Mouse (Mus musculus) gonadal fat pad, adult 2 months (tissue): ENCODE data around the gene Wnk4. TPM values are rescaled to one million over a fixed set of nuclear protein-coding genes. Genes with fewer than 3 reads are reported as not detected.

ENCODE experiments used
- DNase-seq: peaks from one replicate; pipeline ENCODE4 v3.0.0-alpha.2; 2012; ENCODE audit warnings: low read depth
- polyA plus RNA-seq: library from polyadenylated mRNA; depleted of rRNA; stranded (reverse); fragments of >200 nt; gene quantifications from 2 replicates; pipeline ENCODE4 v1.2.3, GENCODE M21; 2012; rRNA removed

The Wnk4 gene
- polyA plus RNA-seq: 9.5 and 14.6 TPM in 2 replicates

- no peak for DNase-seq
These were observed at the start of gene Wnk4 for GRCm38 (mm10) chr11:101259948-101260825. Gene Wnk4, plus strand, starts transcription at chr11:101260567.

- no peak for DNase-seq
These were observed 48.4 kb upstream of the Wnk4 start for GRCm38 (mm10) chr11:101211970-101212369.

- no peak for DNase-seq
These were observed 43.4 kb upstream of the Wnk4 start for GRCm38 (mm10) chr11:101216936-101217335.

DNA sequence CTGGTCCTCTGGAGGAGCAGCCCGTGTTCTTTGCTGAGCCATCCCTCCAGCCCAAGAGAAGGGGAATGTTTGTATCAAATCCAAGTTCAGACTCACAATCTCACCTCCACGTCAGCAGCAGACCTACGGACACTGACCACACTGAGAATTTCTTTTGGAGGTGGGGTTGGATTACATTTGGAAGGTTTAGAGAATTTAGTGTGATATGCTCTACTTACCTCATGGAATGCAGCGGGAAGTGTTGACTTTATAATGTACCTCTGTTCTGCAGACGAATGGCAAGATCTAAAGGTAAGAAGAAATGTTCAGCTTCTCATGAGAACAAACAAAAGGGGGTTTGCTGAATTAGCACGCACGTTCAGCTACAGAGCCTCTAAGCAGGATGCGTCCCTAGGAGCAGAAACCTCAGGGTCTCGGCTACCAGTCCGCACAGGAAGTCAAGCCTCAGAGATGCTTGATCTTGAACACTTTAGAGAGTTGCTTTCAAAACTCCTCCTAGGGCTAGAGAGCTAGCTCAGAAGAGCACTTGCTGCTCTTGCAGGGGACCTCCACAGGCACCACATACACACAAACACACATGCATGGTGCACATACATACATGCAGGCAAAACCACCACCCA is 41.8 kb upstream of the Wnk4 start:
- DNase-seq: no peak

GRCm38 (mm10) chr11:101220853-101221252 is 39.5 kb upstream of the Wnk4 start:
- no peak for DNase-seq

DNA sequence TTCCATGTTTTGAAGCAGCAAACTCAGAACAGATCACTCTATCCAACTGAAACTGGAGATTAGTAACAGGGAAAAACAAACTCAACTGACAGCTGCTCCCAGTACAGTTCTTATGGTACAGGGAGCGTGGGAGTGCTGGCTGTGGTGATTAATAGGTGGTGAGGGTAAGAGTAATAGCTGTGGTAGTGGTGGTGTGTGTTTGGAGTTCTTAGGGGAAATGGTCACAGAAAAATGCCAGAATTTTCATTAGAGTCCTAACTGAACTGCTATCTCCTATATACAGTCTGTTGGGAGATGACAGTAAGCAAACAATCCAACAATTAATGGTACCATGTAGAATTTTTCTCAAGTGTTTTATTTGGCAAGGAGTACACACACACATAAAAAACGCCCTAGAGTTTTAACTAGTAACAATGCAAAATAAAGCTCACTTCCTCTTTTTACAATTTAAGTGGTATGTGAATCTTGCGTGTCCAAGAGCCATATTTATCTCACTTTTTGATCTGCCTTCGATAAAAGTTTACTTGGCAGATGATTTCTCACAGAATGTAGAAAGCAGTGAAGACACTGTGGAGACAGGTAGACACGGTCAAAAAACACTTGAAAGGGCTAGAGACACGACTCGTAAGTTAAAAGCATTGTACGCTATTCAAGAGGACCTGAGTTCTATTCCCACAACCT is 38.9 kb upstream of the Wnk4 start:
- DNase-seq: no peak

GRCm38 (mm10) chr11:101224337-101224736 is 36.0 kb upstream of the Wnk4 start:
- no peak for DNase-seq

- DNase-seq: no peak
These were observed 34.9 kb upstream of the Wnk4 start for GRCm38 (mm10) chr11:101225331-101226064.

DNA sequence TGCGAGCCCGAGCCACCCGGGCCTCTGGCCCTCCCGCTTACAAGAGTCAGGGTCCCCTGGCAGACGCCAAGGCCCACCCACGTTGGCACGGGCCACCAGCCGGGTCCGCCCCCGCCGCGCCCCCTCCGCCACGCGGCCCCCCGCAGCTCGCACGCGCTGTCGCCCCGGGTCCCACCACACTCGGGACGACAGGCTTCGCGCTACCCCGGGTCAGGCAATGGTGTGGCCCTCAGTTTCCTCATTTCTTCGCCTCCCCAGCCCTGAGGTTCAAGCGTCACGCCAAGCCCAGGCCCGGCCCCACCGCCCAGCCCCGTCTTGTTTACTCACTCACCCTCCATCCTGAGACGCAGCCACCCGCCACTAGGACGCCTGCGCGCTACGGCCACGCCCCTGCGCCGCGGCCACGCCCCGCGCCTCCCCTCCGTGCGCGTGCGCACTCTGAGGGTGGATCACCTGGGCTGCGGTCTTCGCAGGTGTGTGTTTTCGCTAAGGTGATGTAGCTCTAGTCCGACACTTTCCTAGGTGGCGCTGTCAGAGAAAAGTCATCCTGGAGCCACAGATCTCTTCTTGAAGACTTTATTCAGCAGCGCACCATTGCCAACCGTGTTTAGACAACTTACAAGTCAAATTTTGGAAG is 34.2 kb upstream of the Wnk4 start, which contains the start of gene Ezh1:
Gene Ezh1, minus strand, starts transcription at position 399 of the 637 bp plus-strand sequence.
- peak; percentile 69 for DNase-seq

- DNase-seq: no peak
These were observed 30.9 kb upstream of the Wnk4 start for GRCm38 (mm10) chr11:101229361-101229900.

- no peak for DNase-seq
These were observed 30.3 kb upstream of the Wnk4 start for GRCm38 (mm10) chr11:101230061-101230511.

GRCm38 (mm10) chr11:101230526-101230925 is 29.8 kb upstream of the Wnk4 start:
- DNase-seq: no peak

DNA sequence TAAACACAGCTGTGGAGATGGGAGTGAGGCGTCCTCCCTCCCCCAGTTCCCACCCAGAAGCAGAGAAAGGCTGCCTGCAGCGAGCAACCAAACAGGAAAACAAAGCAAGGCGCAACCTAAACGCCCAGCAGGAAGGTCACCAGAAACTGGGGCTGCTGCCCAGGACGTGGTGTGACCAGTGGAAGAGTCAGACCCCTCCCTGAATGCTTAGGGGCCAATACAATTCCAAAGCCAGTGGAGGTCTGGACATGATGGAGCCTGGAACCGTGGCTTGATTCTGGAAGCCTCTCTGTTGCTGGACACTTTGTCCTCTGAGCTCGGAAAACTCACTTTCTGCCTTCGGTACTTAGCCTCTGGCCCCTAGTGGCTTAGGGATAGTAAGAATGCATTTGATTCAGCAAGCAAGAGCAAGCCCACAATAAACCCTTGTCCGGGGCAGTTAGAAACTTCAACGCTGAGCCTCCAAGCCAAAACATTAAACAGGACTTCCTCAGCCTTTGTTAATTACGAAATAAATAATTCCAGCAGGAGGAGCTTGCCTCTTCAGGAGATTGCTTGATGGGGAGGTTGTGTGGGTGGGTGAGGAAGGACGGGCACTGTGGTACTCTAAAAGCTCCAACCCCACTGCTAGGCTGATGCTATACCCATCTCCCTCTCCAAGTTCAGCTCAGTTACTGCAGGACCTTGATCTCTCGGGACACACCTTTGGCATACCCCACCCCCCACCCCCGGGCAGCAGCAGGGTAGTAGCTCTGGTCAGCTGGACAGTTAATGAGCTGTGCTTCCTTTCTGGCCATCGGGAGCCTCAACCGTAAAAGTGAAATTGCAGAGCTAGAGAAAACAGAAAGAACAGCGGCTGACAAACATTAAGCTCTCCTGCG is 29.1 kb upstream of the Wnk4 start:
- no peak for DNase-seq

DNA sequence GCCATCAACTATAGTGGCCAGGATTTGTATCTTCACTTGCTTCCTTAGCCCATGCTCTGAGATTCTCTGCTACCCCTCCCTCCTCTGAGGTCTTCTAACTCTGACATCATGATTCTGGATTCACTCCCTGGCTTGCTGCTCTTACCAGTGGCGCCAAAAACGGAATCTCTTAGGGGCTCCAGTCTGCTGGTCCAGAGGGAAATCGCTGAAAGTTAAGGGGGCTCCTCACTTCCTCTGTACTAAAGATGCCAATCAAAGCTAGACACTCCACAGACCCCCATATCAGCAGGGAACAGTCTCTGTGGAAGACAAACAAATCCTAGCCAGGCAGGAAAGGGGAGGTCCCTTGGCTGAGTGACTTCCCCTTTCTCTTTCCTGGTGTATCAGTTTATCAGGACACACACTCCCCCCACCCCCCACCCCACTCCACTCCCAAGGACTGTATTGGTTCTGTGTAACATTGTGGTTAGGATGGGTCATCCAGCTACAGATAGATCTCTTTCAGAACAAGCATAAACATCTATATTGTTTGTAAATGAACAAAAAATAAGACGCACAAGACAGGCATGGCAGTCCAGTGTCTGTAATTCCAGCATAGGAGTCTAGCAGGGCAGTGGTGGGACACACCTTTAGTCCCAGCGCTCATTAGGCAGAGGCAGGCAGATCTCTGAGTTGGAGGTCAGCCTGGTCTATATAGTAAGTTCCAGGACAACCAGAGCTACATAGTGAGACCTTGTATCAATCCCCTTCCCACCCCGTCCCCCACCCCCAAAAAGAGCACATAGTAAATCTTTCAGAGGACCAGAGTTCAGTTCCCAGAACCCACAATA is 28.1 kb upstream of the Wnk4 start:
- DNase-seq: no peak

- DNase-seq: no peak
These were observed 27.1 kb upstream of the Wnk4 start for GRCm38 (mm10) chr11:101233240-101233639.

DNA sequence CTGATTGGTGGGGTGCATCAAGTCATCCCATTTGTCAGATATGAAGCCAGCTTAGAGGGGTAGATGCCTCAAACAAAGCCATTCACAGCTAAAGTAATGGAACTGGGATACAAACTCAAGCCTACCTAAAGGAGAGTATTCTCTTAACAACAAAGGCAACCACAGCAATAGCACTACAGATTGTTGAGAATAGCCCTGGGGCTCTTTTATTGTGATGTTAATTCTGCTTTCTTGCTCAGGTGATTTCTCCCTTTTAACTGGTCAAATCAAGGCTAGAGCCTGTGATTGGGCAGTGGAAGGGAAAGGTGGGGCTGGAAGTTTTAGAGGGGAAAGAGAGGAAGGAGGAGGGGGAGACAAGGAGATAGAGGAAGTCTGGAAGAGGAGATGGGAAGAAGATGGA is 26.2 kb upstream of the Wnk4 start:
- DNase-seq: no peak

DNA sequence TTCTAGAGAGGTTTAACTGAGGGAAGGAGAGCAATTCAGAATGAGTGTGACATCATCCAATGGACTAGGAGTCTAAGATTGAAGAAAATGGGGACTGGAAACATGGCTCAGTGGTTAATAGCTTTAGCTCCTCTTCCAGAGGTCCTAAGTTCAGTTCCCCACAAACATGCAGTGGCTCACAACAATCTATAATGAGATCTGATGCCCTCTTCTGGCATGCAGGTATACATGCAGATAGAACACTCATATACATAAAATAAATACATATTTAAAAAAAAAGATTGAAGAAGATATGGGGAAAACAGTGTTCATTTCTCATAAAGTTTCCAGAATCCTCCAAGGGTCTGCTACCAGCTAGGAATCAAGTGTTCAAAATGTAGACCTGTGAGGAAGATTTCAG is 24.9 kb upstream of the Wnk4 start:
- no peak for DNase-seq

DNA sequence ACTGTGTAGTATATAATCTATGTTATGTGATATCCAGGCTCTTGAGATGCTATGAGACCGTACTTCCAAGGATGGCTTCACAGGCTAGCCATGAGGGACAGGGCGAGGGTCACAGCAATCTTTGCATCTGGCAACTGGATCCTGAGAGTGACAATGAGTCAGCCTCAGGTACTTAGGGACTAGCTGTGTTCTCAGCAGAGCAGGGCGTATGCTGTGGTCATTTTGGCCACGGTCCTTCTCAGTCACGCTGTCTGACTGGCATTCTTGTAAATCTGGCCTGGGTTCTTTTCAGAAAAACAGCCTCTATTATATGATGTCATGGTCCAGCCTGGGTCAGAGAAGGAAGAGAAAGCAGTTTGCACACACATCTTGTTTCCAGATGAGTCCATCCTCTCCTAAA is 23.6 kb upstream of the Wnk4 start:
- DNase-seq: no peak

DNA sequence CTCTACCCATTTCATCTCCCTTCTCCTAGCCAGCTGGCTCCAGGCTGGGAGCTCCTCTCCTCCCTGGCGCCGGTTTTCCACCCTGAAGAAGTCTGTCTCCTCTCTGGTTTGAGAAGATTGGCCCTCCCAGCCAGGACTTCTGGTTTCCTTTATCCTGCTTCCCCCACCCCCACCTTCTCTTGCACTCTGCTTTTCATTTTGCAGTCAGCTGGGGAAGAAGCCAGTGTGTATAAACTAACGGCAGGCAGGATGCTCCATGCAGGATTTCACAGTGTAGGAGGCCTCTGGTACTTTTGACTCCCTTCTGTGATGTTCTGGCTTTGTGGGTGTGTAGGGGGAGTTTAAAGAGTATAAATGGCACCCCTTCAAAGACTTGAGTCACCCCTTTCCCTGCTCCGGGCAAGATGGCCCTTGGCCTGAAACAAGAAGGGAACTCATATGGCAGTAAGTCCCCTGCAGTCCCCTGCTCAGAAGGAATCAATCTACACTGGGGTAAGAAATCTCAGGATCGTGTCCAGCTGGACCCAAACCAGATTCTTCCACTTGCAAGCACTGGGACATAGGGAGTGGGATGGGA is 22.2 kb upstream of the Wnk4 start:
- DNase-seq: no peak
